Mouse (Mus musculus): ENCODE measurements around the gene 2010111I01Rik.
"Not testable (repeated sequence)": the region's sequence is repeated elsewhere in the genome, so short reads cannot be mapped to it uniquely, and the experiment has no call there.

Gene 2010111I01Rik

DNA sequence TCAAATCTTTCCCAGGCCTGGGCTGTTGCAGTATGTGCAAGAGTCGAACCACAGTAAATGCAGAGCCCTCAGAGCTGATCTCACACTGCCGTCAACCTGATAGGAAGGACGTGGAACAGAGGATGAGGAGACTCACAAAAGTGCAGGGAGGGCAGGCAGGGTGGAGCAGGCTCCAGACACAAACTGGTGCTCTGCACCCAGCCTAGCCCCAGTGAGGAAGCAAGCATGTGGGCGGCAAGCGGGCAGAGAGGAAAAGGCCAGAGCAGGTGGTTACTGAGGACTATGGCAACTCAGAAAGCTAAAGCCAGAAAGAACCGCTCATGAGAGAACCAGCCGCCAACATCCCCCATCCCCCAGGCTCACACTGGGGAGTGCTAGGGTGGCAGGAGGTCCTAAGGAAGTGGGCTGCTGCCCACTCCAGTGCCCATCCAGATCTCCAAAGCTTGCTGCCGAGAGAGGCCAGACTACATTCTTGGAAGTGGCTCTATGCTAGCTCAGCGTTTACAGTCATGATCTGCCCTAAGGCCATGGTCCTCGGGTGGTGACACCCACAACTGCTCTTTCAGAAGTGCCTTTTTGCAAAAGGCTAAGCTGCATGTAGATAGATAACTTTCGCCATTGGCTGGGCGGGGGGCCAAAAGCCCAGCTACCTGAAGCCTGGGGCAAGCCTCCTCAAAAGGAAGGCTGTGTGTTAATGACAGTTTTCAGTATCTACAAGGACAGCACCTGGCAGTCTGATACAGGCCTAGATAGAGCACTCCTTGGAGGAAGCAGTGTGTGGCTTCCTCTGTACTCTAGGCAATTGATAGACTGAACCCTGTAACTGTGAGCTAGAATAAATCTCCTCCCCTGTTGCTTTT, 349.3 kb downstream of the 2010111I01Rik start:
- no peak for ATAC-seq (ENCODE audit: low TSS enrichment)

DNA sequence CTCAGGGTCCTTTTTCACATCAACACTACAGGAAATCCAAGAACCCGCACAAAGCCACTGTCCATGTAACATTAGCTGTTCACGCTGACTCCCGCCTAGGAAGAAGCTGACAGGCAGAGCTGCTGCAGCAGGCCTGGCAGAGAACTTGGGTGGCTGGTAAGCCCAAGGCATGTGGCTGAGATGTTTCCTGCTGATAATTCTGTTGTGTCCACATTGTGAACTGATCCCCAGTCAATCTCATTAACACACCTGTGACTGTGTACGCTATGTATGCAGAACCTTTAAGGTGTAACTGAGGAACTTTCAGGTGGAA, 349.9 kb downstream of the 2010111I01Rik start:
- no peak for ATAC-seq (ENCODE audit: low TSS enrichment)

DNA sequence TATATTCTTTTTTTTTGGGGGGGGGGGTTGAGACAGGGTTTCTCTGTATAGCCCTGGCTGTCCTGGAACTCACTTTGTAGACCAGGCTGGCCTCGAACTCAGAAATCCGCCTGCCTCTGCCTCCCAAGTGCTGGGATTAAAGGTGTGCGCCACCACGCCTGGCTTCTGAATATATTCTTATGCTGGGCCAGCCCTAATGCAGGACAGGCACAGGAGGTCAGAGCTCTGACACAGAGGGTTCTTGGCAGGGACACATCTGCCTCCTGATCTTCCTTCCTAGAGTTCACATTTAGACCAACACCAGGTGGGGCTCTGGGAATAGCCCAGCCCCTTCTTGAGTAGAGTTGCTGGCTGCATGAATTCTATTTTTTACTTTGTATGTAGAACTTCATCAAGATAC, 350.4 kb downstream of the 2010111I01Rik start:
- ATAC-seq (ENCODE audit: low TSS enrichment) = not testable (repeated sequence)

DNA sequence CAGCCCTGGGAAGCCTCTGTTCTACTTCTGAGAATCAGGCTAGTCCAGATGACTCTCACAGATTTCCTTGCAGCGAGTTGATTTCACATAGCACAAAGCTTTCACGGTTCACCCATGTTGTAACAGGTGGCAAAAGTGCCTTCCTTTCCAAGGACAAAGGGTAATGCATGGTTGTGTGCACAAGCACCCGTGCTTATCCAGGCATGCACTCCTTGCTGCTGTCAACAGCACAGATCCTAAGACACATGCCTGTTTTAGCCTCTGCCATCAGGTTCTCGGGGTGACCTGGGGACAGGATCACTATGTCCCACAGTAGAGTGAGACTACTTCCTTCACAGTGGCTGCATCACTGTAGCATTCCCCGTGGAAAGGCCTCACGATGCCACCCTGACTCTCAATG, 351.1 kb downstream of the 2010111I01Rik start:
- no peak for ATAC-seq (ENCODE audit: low TSS enrichment)

DNA sequence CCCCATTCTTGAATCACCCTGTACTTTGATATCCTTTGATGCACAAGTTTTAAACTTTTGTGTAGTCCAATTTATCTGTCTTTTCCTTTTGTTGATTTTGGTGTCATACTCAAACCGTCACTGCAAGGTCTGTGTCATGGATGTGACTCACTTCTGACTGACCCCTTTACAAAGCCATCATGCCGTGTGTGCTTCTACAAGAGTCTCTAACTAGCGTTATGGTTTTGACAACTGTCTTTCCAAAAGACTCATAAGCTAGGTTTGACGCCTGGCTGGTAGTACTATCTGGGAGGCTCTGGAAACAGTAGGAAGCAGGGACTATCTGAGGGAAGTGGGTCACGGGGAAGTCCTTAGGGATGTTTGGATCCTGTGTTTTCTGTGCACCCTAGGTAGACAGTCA, 351.7 kb downstream of the 2010111I01Rik start:
- no peak for ATAC-seq (ENCODE audit: low TSS enrichment)

DNA sequence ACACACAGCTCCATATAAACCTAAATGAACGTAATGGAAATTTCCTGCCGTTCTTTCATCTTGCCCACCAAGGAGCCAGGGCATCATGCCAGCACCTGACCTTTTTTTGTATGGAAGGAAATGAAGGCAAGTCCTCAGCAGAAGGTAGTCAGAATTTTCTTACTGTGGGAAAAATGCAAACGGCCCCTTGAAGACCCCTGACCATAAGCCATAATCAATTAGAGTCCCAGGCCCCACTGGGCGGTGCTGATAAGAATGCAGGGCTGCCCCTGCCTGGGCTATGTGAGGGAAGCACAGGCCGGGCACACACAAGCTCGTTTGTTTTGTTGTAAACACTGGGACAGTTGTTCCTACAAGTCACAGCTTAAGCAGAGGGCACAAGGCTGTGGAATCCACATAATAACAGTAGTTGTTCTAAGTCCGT, 353.0 kb downstream of the 2010111I01Rik start:
- ATAC-seq (ENCODE audit: low TSS enrichment) = peak; percentile 58

DNA sequence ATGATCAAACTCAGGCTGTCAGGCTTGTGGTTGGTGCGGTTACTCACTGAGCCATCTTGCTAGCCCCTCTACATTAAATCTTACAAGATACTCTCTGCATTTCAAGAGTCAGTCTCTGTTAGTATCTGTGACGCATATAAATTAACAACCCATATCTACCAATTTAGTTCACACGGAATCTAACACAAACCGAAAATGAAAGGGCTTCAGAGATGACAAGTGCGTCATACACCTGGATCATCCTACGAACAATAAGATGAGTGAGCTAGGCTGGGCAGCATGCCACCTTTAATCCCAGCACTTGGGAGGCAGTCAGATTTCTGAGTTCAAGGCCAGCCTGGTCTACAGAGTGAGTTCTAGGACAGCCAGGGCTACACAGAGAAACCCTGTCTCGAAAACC, 355.1 kb downstream of the 2010111I01Rik start:
- ATAC-seq (ENCODE audit: low TSS enrichment) = no peak

DNA sequence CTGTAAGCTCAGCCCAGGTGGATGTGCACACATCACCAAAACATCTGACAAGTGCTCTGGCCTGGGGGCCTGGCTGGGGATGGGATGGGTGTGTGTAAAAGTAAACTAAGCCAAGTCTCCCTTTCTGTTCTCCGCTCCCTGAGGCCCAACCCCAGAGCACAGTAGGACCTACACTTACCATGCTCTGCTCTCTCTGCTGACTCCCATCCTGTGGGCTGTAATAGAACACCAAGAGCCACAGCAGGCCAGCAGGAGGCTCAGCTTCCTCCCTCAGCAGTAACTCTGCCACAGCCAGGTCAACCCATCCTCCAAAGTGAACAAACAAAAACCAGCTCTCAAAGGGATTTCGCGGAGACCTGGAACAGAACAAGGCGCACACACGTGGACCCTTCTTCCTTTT, 357.0 kb downstream of the 2010111I01Rik start:
- ATAC-seq (ENCODE audit: low TSS enrichment) = no peak

DNA sequence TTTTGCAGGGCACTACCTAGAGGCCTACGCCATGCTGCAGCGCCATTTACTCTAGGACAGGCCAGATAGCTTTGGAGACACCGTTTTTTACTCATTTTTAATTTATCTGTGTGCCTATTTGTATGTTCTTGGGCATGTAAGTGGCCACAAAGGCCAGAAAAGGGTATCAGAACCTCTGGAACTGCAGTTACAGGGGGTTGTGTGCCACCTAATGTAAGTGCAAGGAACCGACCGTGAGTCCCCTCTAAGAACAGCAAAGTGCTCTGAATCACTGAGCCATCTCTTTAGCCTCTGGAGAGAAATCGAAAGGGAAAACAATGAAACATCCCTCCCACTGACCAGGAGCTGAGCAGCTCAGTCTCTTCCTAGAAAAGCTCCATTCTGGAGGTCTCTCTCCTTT, 358.1 kb downstream of the 2010111I01Rik start:
- ATAC-seq (ENCODE audit: low TSS enrichment) = peak; percentile 20

DNA sequence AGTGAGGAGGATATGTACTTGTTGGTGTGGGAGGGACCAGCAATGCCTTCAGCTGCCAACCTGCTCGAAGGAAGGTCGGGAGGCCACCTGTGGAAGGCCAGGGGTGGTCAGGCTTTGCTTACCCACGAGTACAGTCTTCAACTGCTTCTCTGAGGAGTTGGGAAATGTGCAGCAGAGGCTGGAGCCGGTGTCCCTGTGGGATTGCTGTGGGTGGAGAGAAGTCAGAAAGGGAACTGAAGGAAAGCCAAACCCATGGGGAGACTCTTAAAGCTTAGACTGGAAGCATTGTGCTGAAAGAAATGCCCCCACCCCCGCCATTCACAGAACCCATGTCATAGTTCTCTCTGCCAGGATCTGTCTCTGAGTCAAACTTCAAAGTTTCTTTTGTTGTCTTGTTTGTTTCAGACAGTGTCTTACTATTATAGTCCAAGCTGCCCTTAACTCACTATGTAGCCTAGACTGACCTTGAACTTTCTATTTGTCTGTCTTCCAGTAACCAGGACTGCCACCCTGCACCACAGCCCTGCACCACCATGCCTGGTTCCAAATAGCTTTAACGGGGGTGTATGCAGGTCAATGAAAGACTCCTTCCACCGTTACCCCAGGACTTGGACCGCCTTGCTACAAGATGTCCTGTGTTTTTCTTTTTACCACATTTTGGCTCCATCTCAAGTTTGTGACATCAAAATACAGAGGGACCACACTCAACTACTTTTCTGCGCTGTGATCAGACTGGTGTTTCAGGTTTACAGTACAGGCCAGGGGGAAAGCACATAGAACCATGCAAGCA, 358.8 kb downstream of the 2010111I01Rik start:
- peak; percentile 67 for ATAC-seq (ENCODE audit: low TSS enrichment)

DNA sequence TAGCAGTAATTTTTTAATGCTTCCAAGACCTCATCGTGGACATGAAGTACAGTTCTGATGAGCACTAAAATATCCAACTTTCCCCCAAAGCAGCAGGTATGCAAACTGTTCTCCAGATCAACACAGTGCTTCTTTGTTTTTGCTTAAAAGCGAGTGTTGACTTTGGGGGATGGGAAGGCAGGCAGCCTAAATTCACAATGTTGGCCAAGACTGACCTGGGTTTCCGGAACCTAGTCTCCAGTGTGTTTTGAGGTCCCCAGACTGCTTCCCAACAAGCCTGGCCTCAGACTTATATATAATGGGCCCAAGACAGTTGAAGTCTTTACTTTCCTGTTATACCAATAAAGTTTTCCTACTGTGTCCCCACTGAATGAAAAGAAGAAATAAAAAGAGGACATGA, 359.6 kb downstream of the 2010111I01Rik start:
- ATAC-seq (ENCODE audit: low TSS enrichment) = no peak

DNA sequence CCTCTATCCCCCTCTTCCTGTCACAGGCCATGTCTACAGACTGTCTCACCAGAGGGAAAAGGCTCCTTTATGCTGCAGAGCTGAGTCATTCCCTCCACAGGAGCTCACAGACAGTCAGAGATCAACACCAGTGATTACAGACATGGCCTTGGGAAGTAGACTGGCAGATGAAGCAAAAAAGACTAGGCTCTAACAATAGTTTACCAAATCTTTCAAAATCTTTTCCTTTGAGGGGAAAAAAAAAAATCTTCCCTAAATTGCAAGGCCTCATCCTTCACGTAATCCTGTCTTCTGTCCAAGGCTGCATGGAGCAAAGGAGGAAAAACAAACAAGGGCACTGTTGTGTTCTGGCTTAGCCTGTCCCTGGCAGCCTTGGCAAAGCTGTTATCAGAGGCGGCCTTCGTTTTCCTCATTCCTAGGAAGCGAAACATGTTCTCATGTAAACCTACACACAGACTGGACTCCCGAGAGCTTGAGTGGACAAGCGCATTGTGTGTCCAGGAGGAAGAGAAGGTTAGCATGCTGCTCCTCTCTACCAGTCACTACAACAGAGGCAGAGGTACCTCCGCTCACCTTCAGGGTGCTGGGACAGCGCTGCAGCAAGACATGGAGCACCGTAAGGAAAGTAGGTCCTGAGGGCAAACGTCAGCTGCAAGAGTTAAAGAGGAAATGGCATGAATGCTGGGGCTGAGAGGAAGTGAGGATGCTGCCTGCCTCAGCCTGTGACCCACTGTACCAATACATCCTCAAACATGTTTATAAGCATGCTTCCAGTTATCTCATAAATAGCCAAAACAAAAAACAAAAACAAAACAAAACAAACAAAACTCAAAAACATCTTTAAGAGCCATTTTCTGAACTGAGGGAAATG, 360.5 kb downstream of the 2010111I01Rik start:
- ATAC-seq (ENCODE audit: low TSS enrichment) = no peak

DNA sequence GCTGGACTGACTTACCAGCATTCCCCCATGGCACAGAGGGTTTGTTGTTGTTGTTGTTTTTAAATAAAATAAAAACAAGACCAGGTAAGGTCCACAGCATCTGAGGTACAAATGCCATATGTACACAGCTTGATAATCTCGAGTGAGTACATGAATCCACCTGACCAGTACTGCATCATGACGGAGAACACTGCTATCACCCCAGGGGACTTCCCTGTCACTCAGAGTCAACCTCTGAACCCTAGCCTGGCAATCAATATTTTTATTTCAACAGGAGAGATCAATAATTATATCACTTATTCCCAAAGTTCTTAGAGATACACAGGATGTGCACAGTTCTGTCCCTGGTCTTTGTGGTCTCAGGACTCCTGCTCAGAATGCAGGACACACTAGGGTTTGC, 361.3 kb downstream of the 2010111I01Rik start:
- no peak for ATAC-seq (ENCODE audit: low TSS enrichment)

DNA sequence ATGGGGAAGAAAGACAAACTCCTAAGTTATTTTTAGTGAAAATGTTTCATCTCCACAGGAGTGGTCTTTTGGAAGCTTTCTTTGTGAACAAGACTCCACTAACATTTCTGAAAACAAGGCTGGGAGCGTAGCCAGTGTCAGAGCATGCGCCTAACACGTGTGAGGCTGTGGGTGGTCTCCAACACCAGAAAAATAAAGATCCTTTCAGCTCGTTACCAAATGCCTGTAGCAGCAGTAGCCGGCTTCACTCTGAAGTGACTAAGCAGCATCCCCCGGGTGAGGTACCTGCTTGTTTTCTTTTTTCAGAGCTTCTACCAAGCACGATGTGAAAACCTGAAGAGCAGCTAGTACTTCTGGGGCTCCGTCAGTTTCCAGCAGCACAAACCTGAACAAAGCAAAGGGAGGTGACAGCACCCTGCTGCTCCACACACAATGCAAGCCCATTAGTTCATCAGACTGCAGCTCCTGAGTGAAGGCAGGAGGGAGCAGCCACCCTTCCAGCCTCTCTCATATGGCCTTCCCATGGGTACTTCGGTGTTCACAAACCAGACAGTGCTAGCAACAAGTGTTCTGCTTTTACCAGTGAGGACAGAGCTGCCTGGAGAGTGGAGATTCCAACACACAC, 365.7 kb downstream of the 2010111I01Rik start:
- peak; percentile 63 for ATAC-seq (ENCODE audit: low TSS enrichment)

DNA sequence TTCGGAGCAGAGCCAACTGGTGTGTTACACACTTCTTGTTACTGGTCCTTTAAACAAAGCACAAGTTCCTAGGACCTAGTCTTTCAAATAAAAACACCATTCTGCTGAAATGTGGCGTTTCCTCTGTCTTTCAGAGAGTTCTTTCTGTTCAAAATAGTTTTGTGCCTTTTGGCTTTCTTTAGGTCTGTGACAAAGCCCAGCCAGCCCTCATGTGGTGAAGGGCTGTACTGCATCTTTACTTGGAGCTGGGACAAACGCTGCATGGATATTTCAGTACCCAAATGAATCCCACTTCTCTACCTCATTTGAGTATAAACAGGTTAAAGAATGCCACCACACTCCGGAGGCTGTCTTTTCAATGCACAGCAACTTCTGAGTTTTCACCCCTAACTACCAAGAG, 366.7 kb downstream of the 2010111I01Rik start:
- peak; percentile 31; the same call in 1 of the 2 replicates for ATAC-seq (ENCODE audit: low TSS enrichment)

DNA sequence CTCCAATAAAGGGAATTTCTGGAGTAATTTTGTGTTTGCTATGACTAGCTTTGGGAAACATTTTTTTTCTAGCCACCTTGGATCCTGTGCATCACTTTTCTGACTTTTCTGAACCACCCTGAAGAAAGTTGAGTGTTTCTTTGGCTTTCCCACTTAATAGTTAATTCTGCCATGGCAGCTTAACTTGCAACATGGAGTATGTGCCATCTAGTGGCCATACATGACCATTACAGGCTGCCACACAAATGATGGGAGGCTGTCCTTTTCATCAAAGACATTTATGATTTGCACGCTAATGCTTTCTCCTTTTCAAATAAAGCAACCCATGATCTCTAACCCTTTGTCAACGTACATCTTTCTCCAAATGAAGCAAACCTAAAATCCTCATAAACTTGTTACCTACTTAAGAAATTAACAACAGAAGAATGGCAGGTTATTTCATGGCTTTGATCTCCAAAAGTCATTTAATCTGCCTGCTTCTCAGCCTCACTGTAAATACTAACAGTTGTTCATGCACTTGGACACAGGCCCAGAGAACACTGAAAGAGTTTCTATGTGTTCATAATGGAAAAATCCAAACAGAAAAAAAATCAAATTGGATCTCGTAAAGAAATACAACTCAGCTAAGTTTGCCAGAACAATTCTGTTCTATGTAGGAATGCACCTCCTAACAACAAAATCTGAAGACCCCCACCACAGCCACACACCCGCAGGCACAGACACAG, 368.0 kb downstream of the 2010111I01Rik start:
- 0 out of 2 replicates have a peak, but pooled peaks have one; percentile 24 for ATAC-seq (ENCODE audit: low TSS enrichment)

DNA sequence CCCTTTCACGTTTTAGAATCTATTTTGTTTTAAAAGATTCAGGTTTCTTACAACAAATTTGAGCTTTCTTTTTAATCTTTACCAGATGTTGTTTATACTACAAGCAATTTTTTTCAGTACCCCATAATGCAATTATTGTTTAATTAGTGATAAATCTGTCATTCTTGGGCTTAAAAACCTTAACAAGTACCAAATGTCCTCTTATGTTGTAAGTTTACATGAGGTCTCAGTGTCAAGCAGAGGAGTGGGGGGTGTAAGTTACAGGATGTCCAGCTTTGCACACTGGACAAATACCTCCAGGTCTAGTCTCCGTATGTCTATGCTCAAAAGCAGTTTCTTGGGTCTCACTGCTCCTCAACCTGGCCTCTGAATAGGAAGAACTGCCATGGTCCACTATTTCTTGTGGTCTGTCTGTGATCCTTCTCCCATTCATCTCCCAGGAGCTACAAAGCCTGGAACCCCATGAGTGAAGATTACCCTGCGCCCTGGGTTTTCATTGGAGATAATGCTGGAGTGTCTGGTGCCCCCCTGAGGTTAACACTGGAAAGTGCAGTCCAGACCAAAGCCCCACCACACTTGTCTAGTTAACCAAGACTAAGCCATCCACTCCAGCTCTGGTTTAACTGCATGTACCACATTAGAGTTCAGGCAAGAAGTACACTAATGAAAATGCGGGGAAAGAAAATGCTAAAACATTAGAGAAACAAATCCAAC, 370.9 kb downstream of the 2010111I01Rik start:
- ATAC-seq (ENCODE audit: low TSS enrichment) = peak; percentile 75

DNA sequence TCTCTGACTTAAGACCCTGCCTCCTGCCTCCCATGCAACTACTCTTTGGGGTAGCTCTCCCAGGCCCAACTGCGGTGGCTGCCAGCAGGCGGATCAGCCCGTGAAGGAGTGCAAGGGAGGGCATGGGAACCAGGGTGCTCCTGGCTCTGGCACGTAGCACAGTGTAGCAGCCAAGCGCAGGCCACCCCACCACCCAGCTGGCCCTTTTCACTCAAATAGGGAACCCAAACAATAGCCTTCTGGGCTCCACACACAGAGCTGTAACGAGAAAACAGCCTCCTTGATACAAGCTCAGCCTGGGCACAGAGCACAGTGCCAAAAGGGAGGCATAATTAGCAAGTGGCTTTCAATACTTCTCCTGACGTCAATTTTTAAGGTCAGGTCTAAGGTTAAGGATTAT, 371.6 kb downstream of the 2010111I01Rik start:
- peak; percentile 66 for ATAC-seq (ENCODE audit: low TSS enrichment)

DNA sequence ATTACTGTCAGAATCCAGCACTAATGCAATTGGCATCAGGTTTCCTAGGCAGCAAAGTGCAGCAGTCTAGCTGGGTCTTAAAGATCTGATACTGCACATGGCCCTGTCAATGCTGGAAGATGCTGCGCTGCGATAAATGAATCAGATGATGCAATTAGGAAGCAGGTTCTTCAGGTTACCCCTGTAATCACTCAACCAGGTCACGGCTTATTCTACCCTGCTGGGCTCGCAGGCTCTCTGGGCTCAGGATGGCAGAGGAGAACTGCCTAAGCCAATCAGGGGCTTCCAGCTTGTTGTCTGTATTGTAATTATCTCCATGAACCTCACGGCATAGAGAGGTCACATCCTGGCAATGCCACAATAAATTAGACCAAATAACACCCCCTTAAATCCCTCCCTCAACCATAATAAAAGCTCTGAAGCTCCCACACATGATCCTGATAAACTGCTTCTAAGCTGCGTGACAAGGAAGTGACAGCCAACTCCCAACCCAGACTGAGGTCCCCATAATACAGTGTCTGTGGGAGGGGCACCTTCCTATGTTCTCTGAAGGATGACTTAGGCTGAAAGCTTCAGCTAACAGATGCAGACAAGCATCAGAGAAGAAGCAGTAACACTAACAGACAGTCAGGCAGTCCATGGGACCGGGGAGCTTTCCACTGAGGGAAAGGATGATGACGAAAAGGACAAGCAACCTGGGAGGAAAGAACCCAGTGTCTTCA, 372.7 kb downstream of the 2010111I01Rik start:
- ATAC-seq (ENCODE audit: low TSS enrichment) = no peak

DNA sequence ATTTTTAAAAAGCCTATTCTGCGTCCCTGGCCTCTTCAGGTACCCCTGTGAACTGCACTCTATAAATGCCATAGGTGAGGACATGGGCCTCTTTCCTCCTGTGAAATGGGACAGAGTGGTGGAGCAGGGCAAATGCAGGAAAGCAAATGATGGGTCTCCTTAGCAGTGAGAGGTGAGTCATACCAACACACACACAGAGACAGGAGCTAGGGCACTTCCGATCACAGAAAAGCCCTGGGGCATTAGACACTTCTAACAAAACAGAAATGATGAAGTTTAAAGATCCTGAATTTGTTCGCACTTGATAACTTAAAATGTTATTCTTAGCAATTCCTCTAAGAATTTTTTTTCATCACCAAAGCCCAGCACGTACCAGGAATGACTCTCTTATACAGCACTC, 375.3 kb downstream of the 2010111I01Rik start:
- no peak for ATAC-seq (ENCODE audit: low TSS enrichment)
